Mouse (Mus musculus): ENCODE data around the gene Gnpnat1.

GRCm38 (mm10) chr14:45378771-45379170 is 25.9 kb downstream of the Gnpnat1 start:
- no peak for TF ChIP-seq CHD2 (IDR thresholded peaks at IDR 0.05; ENCODE audit: low read depth, low read length)
- no peak for TF ChIP-seq HCFC1 (IDR thresholded peaks at IDR 0.05; ENCODE audit: borderline replicate concordance, insufficient read depth, low read length)
